Mouse (Mus musculus) limb, embryonic 10.5 days (tissue): Measurements from ENCODE around the gene Depp1. TPM values are rescaled to one million over a fixed set of nuclear protein-coding genes. Genes with fewer than 3 reads are reported as not detected.
A peak's percentile ranks its signal among the peaks of the same experiment; 100 is the strongest.

ENCODE experiments used
- DNase-seq: peaks from one replicate; pipeline ENCODE4 v3.0.0-alpha.2; 2017; ENCODE audit warnings: low spot score
- H3K27ac ChIP-seq: fragments of 300-500 bp; sonication (generic); 2 replicates; pipeline ENCODE4 v1.5.1; 2016; ENCODE audit warnings: mild to moderate bottlenecking
- H3K27me3 ChIP-seq: fragments of 300-500 bp; sonication (generic); 2 replicates; pipeline ENCODE4 v1.6.1; 2016; ENCODE audit warnings: low read depth, mild to moderate bottlenecking; ENCODE audit not compliant: poor library complexity, severe bottlenecking
- H3K36me3 ChIP-seq: fragments of 300-500 bp; sonication (generic); 2 replicates; pipeline ENCODE4 v1.6.1; 2016; ENCODE audit warnings: mild to moderate bottlenecking, moderate library complexity
- H3K4me1 ChIP-seq: fragments of 300-500 bp; sonication (generic); 2 replicates; pipeline ENCODE4 v1.6.1; 2016
- H3K4me3 ChIP-seq: fragments of 300-500 bp; sonication (generic); 2 replicates; pipeline ENCODE4 v1.5.1; 2016; ENCODE audit warnings: mild to moderate bottlenecking, moderate library complexity
- H3K9me3 ChIP-seq: fragments of 300-500 bp; sonication (generic); replicated peaks from 2 replicates; pipeline ENCODE4 v1.6.1; 2016; ENCODE audit warnings: mild to moderate bottlenecking
- WGBS: fragments of 180-500 bp; shearing (Covaris S2); methylation state at CpG from one replicate; pipeline ENCODE4 v1.1.7; 2016; 5-methylcytosine and 5-hydroxymethylcytosine counted together
- polyA plus RNA-seq: library from polyadenylated mRNA; unstranded; fragments of >200 nt; fragmentation: Nextera tagmentation; extraction: Ambion mirVana; gene quantifications from 2 replicates; pipeline ENCODE4 v1.2.1, GENCODE M21; 2016

The Depp1 gene
- polyA plus RNA-seq, 1 experiment from 2014 or later = 34.7 TPM

- WGBS = 73% methylated on average over 10 of the region's 10 CpGs
- Histone ChIP-seq H3K4me1 (peaks cover 10% of the 10 kb centered on the region), H3K9me3 (no peaks in the 10 kb centered on the region), H3K36me3 (no peaks in the 10 kb centered on the region), H3K27me3 (no peaks in the 10 kb centered on the region), H3K27ac (0 out of 2 replicates have a peak overlapping the region, but pooled peaks have one; percentile 46), H3K4me3 (no peak overlapping the region)
- DNase-seq = peak; percentile 24
Observed at GRCm38 (mm10) chr6:116635251-116636180, 14.9 kb upstream of the Depp1 start.

DNA sequence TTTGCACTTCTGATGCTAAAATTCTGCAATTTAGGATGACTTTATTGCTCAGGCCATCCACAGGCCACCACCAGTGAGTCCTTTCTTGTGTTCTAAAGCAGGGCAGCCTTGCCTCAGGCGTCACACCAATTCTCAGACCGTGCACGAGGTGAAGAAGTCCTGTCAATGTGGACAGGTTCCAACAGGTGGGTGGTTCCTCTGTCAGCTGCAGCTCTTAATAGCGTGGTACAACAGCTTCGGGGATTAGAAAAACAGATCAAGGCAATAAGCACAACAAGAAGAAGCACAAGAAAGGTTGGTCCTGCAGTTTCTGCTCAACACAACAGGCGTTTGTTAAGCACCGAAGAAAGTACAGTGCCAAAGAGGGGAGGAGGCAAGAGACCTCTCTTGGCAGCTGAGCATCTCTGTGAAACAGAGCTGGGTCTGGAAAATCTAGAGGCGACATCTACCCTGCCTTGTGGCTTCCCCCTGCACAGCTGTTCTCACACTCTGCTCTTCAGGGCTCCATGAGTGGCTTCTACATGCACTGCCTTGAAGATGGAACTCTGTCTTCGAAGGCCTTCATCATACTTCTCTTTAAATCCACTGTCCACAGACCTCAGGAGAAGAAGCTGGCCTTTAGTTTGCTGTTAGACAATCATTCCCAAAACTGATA is 13.7 kb upstream of the Depp1 start:
- H3K4me3 ChIP-seq = no peak overlapping the region
- 0 out of 2 replicates have a peak overlapping the region, but pooled peaks have one; percentile 19 for H3K27ac ChIP-seq
- no peaks in the 10 kb centered on the region for H3K27me3 ChIP-seq
- 76% methylated on average over 9 of the region's 9 CpGs for WGBS
- no peaks in the 10 kb centered on the region for H3K36me3 ChIP-seq
- DNase-seq = no peak
- peaks cover 10% of the 10 kb centered on the region for H3K4me1 ChIP-seq
- H3K9me3 ChIP-seq = no peaks in the 10 kb centered on the region

- Histone ChIP-seq H3K36me3 (no peaks in the 10 kb centered on the region), H3K9me3 (no peaks in the 10 kb centered on the region), H3K27ac (no peak overlapping the region), H3K27me3 (no peaks in the 10 kb centered on the region), H3K4me3 (no peak overlapping the region), H3K4me1 (peaks cover 10% of the 10 kb centered on the region)
- no peak for DNase-seq
- 90% methylated on average over 5 of the region's 5 CpGs for WGBS
Observed at GRCm38 (mm10) chr6:116637496-116637895, 12.9 kb upstream of the Depp1 start.

GRCm38 (mm10) chr6:116638871-116639270 is 11.5 kb upstream of the Depp1 start:
- H3K4me3 ChIP-seq = no peak overlapping the region
- no peaks in the 10 kb centered on the region for H3K9me3 ChIP-seq
- no peaks in the 10 kb centered on the region for H3K36me3 ChIP-seq
- H3K27me3 ChIP-seq = no peaks in the 10 kb centered on the region
- DNase-seq = no peak
- 79% methylated on average over 2 of the region's 2 CpGs for WGBS
- H3K4me1 ChIP-seq = peaks cover 14% of the 10 kb centered on the region
- no peak overlapping the region for H3K27ac ChIP-seq

DNA sequence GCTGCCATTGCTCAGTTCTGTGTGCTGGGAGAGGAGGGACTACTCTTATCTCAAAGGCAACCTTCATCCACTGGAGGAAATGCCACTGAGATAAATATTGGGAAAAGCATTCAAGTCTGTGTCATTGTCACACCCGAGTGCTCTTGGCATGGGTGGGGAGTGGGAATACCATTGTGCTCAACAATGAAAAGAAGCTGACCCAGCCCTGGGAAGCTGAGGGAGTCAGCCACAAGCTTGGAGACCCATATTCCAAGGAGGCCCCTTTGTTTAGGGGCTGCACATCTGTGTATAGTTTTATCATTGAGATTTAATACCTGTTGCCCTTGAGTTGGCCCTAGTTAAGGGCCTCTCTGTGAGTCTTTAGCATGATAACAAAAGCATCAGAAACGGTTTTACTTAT is 10.7 kb upstream of the Depp1 start:
- WGBS = 82% methylated on average over 2 of the region's 2 CpGs
- Histone ChIP-seq H3K27me3 (no peaks in the 10 kb centered on the region), H3K27ac (no peak overlapping the region), H3K4me1 (peaks cover 14% of the 10 kb centered on the region), H3K9me3 (no peaks in the 10 kb centered on the region), H3K36me3 (no peaks in the 10 kb centered on the region), H3K4me3 (no peak overlapping the region)
- no peak for DNase-seq

DNA sequence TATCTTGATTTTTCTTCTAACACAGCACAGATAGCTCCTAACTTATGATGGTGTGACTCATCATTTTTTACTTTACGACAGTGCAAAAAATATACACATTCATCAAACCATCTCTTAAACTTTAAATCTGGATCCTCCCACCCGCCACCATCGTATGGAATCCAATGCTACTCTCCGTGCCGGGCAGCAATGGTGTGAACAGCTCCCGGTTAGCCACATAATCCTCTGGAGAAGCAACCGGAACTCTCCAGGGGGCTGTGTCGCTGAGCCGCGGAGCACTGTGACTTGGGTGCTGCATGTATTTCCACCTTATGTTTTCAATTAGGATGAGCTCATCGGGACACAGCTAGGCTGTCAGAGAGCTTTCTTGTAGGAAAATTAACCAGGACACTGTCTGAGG is 7.5 kb upstream of the Depp1 start:
- H3K36me3 ChIP-seq = no peaks in the 10 kb centered on the region
- no peaks in the 10 kb centered on the region for H3K27me3 ChIP-seq
- H3K4me3 ChIP-seq = no peak overlapping the region
- H3K9me3 ChIP-seq = no peaks in the 10 kb centered on the region
- DNase-seq = no peak
- H3K4me1 ChIP-seq = peaks cover 10% of the 10 kb centered on the region
- 73% methylated on average over 11 of the region's 11 CpGs for WGBS
- H3K27ac ChIP-seq = no peak overlapping the region

DNA sequence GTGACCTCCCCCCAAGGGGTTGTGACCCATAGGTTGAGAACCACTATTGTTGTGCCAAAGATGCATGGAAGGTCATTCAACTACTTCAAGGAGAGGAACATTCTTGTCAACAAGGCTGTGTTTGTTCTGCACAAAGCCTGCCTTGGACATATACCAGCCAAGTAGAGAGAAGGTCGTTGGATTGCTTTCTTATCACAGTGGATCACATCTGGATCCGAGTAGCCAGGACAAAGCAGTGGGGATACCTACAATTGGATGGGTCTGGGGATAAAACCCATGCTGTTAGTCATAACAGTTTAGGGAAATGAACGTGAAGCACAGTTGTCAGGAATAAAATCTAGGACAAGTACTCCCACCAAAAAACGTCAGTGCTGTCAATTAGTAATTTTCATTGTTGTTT is 6.5 kb upstream of the Depp1 start:
- no peak for DNase-seq
- Histone ChIP-seq H3K27me3 (no peaks in the 10 kb centered on the region), H3K4me1 (peaks cover 9% of the 10 kb centered on the region), H3K9me3 (no peaks in the 10 kb centered on the region), H3K27ac (no peak overlapping the region), H3K4me3 (no peak overlapping the region), H3K36me3 (no peaks in the 10 kb centered on the region)
- WGBS = 82% methylated on average over 4 of the region's 4 CpGs

GRCm38 (mm10) chr6:116644335-116644734 is 6.1 kb upstream of the Depp1 start:
- Histone ChIP-seq H3K4me1 (peaks cover 7% of the 10 kb centered on the region), H3K9me3 (no peaks in the 10 kb centered on the region), H3K4me3 (no peak overlapping the region), H3K36me3 (no peaks in the 10 kb centered on the region), H3K27ac (no peak overlapping the region), H3K27me3 (no peaks in the 10 kb centered on the region)
- 79% methylated on average over 3 of the region's 3 CpGs for WGBS
- DNase-seq = no peak

DNA sequence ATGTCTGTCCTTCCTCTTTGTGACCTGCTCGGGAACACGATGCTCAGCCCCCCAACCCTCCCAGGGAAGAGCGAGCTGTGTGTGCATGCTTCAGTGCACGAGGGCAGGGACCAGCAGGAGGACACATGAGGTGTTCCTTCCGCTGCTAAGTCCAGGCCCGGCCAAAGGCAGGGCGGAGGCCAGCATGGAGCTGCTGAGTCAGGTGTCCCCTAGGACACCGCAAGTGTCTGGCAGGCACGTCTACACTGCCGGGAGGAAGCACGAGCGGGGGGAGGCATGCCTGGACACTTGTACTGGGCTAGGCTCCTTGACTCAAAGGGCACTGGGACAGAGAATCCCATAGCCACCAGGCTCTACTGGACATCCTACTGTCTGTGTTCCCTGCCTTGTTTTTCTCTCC is 2.6 kb upstream of the Depp1 start:
- peaks cover 18% of the 10 kb centered on the region for H3K4me1 ChIP-seq
- H3K4me3 ChIP-seq = no peak overlapping the region
- H3K9me3 ChIP-seq = no peaks in the 10 kb centered on the region
- no peaks in the 10 kb centered on the region for H3K36me3 ChIP-seq
- 88% methylated on average over 12 of the region's 12 CpGs for WGBS
- H3K27me3 ChIP-seq = no peaks in the 10 kb centered on the region
- DNase-seq = no peak
- H3K27ac ChIP-seq = no peak overlapping the region

- 93% methylated on average over 7 of the region's 7 CpGs for WGBS
- Histone ChIP-seq H3K36me3 (no peaks in the 10 kb centered on the region), H3K27ac (peak overlapping the region; percentile 42), H3K9me3 (no peaks in the 10 kb centered on the region), H3K4me3 (no peak overlapping the region), H3K4me1 (peaks cover 14% of the 10 kb centered on the region), H3K27me3 (no peaks in the 10 kb centered on the region)
- no peak for DNase-seq
Observed at GRCm38 (mm10) chr6:116649811-116650210, 598 bp upstream of the Depp1 start.

DNA sequence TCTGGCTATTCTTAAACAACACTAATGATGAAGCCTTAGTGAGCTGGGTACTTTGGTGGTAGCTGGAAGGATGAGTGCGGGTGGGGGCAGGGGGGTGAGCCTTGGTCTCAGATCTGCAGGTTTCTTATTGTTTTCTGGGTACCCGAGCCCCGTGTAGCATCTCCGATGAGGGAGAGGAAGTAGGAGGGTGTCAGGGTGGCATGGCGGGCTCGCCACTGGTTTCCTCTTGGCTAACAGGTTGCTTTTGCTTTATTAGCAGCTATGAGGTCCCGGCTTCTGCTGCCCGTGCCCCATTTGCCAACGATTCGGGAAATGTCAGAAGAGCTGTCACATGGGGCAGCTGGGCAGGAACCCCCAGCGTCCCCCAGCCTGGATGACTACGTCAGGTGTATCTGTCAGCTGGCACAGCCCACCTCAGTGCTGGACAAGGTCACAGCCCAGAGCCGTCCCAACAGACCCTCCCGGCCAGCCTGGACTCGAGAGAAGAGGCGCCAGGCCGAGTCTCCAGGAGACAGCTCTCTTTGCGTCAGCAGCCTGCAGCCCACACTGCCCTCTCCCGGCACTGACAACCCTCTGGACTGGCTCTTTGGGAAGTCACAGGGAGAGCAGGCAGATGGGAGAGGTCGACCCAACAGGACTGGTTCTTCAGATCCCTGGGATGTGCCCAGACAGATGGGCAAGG is 1.2 kb downstream of the Depp1 start:
- peak overlapping the region; percentile 22 for H3K4me3 ChIP-seq
- H3K36me3 ChIP-seq = no peaks in the 10 kb centered on the region
- no peak for DNase-seq
- H3K27me3 ChIP-seq = no peaks in the 10 kb centered on the region
- WGBS = 80% methylated on average over 20 of the region's 20 CpGs
- H3K4me1 ChIP-seq = peaks cover 11% of the 10 kb centered on the region
- no peaks in the 10 kb centered on the region for H3K9me3 ChIP-seq
- peak overlapping the region; percentile 48; the same call in 1 of the 2 replicates for H3K27ac ChIP-seq

GRCm38 (mm10) chr6:116653191-116653590 is 2.8 kb downstream of the Depp1 start:
- Histone ChIP-seq H3K4me1 (peaks cover 11% of the 10 kb centered on the region), H3K9me3 (no peaks in the 10 kb centered on the region), H3K27me3 (no peaks in the 10 kb centered on the region), H3K4me3 (no peak overlapping the region), H3K36me3 (no peaks in the 10 kb centered on the region), H3K27ac (no peak overlapping the region)
- no peak for DNase-seq
- WGBS = 72% methylated on average over 3 of the region's 3 CpGs
